Comparison of ENCODE assay signal across 24 mouse cellular contexts in the genomic region with DNA sequence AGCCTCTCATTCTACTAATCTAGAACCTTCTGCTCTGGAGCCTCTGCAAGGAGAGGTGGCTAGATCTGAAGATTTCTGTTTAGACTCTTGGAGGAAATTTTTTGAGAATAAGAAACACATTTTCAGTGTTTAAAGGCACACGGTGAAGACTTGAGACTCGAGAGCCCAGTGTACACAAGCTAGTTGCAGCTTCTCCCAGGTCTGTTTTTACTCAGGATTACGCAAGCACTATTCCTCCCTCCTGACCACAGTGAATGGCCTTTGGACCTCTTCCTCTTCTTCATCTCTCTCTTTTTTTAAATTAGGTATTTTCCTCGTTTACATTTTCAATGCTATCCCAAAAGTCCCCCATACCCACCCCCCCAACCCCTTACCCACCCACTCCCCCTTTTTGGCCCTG.
DNase-seq lines count a peak whose midpoint lies in the region; ATAC-seq lines count a peak whose summit lies in the region.
"Had no signal": no experiment of that assay in that cellular context is flagged by ENCODE, and none has a peak within 500 bp of the region (broad histone marks: within the 10 kb centered on the region; RNA-seq: fewer than 3 reads in every experiment).

No protein-coding gene starts in this region.

- no peak overlapping the region for H3K4me3 ChIP-seq in heart, embryonic 11.5 days (ENCODE audit: low read depth, low read length)
- no peak overlapping the region for H3K4me3 ChIP-seq in kidney, embryonic 14.5 days (ENCODE audit: low read length)
- H3K4me3 ChIP-seq: embryonic facial prominence, embryonic 10.5 days; embryonic facial prominence, embryonic 12.5 days; forebrain, embryonic 13.5 days had no signal

- H3K27me3 ChIP-seq in heart, embryonic 11.5 days (ENCODE audit: control insufficient read depth, insufficient read depth, low read length), result no peaks in the 10 kb centered on the region
- no peaks in the 10 kb centered on the region for H3K27me3 ChIP-seq in kidney, embryonic 14.5 days (ENCODE audit: control insufficient read depth, insufficient read depth, low read length)
- H3K27me3 ChIP-seq: CH12.LX; embryonic facial prominence, embryonic 12.5 days; forebrain, embryonic 13.5 days; Patski had no signal

- H3K27ac ChIP-seq in heart, embryonic 11.5 days (ENCODE audit: low read depth, low read length), result no peak overlapping the region
- no peak overlapping the region for H3K27ac ChIP-seq in kidney, embryonic 14.5 days (ENCODE audit: low read depth, low read length)
- H3K27ac ChIP-seq: embryonic facial prominence, embryonic 10.5 days; embryonic facial prominence, embryonic 12.5 days; forebrain, embryonic 13.5 days had no signal

- no peaks in the 10 kb centered on the region for H3K36me3 ChIP-seq in heart, embryonic 11.5 days (ENCODE audit: control insufficient read depth, insufficient read depth, low read length)
- H3K36me3 ChIP-seq in kidney, embryonic 14.5 days (ENCODE audit: control insufficient read depth, insufficient read depth, low read length), result no peaks in the 10 kb centered on the region
- H3K36me3 ChIP-seq: embryonic facial prominence, embryonic 10.5 days; embryonic facial prominence, embryonic 12.5 days; G1E had no signal

- DNase-seq in heart, adult 11 months, result peak; percentile 46
- peak; percentile 12 to 16 for DNase-seq in kidney, adult 8-10 months
- no peak for DNase-seq in kidney, postnatal 10 days
- peak; percentile 12 to 57 for DNase-seq in kidney, postnatal 36 days
- DNase-seq in yolk sac, embryonic 10.5 days (ENCODE audit: low spot score), result peak; percentile 53
- DNase-seq: adrenal gland, adult 8-10 months; adrenal gland, postnatal 14 days; adrenal gland, postnatal 36 days; B cell, adult 2 months; cerebellum, adult 11-12 months; cerebellum, adult 2 months; cerebellum, adult 9-10 months; cerebellum, postnatal 10 days; cerebellum, postnatal 25 days had no signal

- no peaks in the 10 kb centered on the region for H3K9me3 ChIP-seq in heart, embryonic 11.5 days (replicated peaks; ENCODE audit: control insufficient read depth, low read length)
- H3K9me3 ChIP-seq in kidney, embryonic 14.5 days (ENCODE audit: control insufficient read depth, low read length), result no peaks in the 10 kb centered on the region
- H3K9me3 ChIP-seq: embryonic facial prominence, embryonic 10.5 days; embryonic facial prominence, embryonic 12.5 days; forebrain, embryonic 13.5 days had no signal

- no peak for ATAC-seq in heart, embryonic 11.5 days (replicated peaks; ENCODE audit: insufficient number of reproducible peaks, low FRiP score, low TSS enrichment)
- no peak for ATAC-seq in kidney, embryonic 14.5 days (ENCODE audit: low FRiP score, low TSS enrichment)
- ATAC-seq: activated CD4-positive, CD25-positive, alpha-beta regulatory T cell, adult 4 months; CD4-positive, CD25-positive, alpha-beta regulatory T cell, adult 4 months; forebrain, embryonic 13.5 days; Patski had no signal

- no peak overlapping the region for H3K9ac ChIP-seq in heart, embryonic 11.5 days (ENCODE audit: low read depth, low read length)
- no peak overlapping the region for H3K9ac ChIP-seq in kidney, embryonic 14.5 days (ENCODE audit: low read depth, low read length)
- H3K9ac ChIP-seq: embryonic facial prominence, embryonic 12.5 days; forebrain, embryonic 13.5 days had no signal

- H3K4me2 ChIP-seq in heart, embryonic 11.5 days, result no peak overlapping the region
- no peak overlapping the region for H3K4me2 ChIP-seq in kidney, embryonic 14.5 days (replicated peaks; ENCODE audit: low read depth, low read length)
- H3K4me2 ChIP-seq: embryonic facial prominence, embryonic 12.5 days; forebrain, embryonic 13.5 days had no signal

- 78% methylated on average over 4 of the region's 4 CpGs for WGBS in heart, embryonic 11.5 days (ENCODE audit: insufficient replicate concordance)
- 84% methylated on average over 4 of the region's 4 CpGs for WGBS in kidney, embryonic 14.5 days

- 0 out of 2 replicates have a peak, but pooled peaks cover 5% of the 10 kb centered on the region for H3K4me1 ChIP-seq in heart, embryonic 11.5 days (ENCODE audit: control insufficient read depth, insufficient read depth, low read length)
- H3K4me1 ChIP-seq in kidney, embryonic 14.5 days (ENCODE audit: control insufficient read depth, insufficient read depth, low read length), result no peaks in the 10 kb centered on the region
- H3K4me1 ChIP-seq: embryonic facial prominence, embryonic 10.5 days; embryonic facial prominence, embryonic 12.5 days had no signal
